Mouse (Mus musculus): ENCODE measurements around the gene Nr1i3. TPM values are rescaled to one million over a fixed set of nuclear protein-coding genes. Genes with fewer than 3 reads are reported as not detected.

Nr1i3 gene
- total RNA-seq, 1 experiment from 2014 or later = 12.4 TPM

DNA sequence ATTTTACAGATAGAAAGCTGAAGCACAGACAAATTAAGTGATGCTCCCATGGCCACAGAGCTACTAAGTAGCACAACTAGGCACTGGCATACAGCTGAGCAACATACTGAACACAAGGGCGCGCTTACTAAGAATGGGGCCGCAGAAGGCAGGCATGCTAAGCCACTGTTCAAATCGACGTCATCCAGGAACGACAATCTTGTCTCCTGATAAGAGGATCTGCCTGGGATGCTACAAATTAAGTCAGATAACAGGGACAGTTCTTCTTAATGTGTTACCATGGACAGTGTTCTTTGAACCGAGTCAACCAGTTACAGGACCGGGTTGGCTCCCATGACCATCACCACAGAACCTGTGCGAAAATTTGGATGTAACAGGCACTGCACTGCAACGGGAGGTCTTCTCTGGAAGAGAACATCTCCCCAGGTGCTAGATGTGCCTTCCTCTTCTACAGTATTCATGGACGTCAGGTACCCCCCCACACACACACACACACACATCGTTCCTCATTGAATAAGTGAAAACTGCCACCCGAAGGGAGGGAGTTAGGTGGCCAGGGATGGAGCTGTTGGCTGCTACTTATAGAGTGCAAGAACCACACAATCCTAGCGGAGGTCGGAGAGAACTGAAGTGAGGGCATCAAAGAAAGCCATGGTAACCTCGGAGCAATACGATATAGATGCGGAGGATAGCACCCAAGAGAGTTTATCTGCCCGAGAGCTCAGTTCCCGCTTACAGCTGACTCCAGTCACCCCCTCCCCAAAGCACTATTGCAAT lies 18.5 kb upstream of the Nr1i3 start:
- no peak for DNase-seq

DNA sequence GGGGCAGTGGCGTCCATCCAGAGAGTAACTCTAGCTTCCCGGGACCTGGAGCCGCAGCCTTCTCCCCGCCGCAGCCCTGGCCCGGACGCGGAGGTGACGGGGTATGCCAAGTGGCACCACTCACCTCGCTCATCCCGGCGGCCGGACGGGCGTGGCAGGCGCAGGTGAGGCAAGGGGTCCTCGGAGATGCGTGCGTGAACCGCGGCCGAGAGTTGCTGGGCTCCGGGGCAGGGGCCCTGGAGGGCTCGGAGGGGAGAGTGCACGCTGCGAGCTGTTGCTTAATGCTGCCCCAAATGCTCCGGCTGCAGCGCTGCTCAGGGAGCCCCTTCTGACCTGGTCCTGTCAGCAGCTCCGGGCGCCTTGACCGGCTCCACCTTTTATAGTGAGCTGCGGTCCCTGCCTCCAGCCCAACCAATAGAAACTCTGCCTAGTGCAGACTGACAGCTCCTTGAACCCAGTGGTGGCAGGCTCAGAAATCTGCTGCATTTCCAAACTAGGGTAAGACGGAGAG lies 17.8 kb upstream of the Nr1i3 start, which contains the start of gene Pcp4l1:
Gene Pcp4l1 (minus strand): TSS at position 382 of the 511 bp plus-strand sequence.
- peak; percentile 80 for DNase-seq

DNA sequence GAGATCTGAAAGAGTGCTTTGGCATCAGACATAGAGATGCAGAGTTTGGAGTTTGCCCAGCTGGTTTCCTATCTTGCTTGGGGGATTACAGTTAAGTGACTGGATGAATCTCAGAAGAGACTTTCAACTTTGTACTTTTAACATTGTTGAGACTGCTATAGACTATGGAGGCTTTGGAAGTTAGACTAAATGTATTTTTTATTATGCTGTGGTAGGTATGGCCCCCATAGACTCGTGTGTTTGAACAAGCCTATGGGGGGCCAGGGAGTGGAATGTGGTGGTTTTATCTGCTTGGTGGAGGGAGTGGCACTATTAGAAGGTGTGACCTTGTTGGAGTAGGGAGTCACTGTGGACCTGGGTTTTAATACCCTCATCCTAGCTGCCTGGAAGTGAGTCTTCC lies 14.2 kb upstream of the Nr1i3 start:
- no peak for DNase-seq

DNA sequence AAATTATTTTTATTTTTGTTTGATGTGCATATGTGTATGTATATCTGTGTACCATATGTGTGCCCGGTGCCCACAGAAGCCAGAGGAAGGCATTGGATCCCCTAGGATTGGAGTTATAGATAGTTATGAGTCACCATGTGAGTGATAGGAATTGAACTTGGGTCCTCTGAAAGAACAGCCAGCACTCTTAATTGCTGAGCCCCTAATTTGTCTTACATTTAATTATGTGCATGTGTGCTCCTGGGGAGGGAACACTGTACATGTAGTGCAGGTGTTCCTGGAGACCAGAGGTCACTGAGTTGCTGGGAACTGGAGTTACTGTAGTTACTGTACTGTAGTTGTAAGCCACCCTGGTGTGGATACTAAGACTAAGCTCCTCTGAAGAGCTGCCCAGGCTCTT lies 13.0 kb upstream of the Nr1i3 start:
- DNase-seq = no peak

DNA sequence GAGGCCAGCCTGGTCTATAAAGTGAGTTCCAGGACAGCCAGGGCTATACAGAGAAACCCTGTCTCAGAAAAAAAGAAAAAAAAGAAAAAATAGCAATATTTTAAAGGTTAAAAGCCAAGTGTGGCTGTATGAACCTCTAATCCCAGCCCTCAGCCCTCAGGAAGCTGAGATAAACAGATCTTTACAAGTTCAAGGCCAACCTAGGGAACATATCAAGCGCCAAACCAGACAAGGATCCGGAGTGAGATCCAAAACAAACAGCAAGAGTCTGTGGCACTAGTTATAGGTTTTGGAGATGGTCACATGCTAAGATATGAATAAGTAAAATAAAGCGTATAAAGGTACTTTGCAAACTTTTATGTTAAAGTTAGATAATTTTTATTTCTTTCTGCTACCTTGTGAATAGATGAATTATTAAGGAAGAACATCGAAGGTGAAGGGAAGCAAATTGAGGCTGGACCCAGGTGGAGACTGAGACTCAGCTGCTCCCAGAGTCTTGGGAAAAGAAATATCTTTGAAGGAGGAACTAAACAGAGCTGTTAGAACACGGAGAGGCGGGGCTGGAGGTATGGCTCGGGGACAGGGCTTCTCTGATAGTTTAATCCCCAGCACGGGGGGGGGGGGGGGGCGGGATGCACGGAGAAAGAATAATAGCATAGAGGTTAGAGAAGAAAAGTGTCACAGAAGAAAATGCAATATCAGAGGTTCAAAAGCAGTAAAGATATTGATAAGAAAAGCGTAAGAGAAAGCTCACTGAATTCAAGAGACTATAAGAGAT lies 10.1 kb upstream of the Nr1i3 start:
- no peak for DNase-seq

DNA sequence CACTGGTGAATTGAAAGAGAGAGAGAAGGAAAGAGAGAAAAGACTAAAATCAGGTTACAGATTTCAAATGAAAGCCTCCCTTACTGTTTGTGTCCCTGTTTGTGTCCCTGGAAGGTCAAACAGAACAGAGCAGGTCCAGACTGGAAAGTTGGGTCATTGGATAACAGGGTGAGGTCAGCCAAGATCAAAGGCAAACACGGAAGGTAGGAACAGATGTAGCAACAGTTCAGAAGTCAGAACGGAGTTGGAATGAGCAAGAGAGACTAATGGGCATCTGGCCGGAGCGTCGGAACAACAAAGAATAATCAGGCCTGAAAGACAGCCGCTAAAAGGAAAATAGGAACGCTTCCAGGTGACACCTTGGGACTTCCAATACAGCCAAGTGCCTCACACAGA lies 9.5 kb upstream of the Nr1i3 start:
- DNase-seq = no peak

DNA sequence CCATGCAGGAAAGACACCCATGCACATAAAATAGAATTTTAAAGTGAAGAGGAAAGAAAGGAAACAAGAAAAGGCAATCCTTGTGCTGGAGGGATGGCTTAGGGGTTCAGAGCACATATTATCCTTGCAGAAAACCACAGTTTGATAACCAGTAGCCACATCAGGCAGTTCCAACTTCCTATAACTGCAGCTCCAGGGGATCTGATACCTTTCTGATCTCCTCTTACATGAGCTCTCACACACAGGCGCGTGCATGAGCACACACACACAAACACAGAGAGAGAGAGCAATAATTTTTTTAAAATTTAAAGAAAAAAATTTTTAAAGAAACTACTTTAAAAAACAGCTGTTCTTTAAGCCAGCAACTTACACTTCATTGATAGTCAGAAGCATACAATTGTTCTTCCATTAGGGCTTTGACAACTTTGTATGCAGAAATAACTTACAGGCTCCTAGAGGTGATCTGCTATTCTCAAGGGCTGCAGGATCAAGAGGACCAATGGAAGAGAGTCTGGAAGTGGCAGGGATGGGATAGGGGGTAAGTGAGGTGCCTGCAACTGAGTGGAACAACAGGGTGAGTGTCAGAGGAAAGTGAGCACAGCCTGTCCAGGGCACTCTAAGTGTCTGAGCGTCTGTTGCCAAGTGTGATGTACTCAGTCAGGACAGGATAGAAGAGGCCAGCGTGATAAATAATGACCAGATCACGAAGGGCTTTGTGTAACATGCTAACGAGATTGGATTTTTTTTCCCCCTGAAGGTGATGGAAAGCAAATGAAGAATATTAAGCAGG lies 7.9 kb upstream of the Nr1i3 start:
- DNase-seq = no peak

DNA sequence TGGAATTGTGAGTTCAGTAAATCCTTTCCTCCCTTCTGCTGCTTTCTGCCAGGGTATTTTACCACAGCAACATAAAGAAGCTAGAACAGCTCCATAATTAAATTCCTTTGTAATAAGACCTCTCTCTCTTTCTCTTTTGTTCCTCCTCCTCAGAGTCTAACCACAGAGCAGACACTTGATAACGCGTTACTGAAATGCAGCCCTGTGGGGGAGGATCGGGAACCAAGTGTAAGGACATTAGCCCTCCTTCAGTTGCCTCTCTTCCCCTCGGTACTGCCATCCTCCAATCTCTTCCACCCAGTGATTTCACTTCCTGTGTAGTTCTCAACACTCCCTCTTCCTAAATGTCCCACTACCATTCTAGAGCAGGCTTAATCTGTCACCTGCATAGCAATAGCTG lies 4.4 kb upstream of the Nr1i3 start:
- DNase-seq = no peak

DNA sequence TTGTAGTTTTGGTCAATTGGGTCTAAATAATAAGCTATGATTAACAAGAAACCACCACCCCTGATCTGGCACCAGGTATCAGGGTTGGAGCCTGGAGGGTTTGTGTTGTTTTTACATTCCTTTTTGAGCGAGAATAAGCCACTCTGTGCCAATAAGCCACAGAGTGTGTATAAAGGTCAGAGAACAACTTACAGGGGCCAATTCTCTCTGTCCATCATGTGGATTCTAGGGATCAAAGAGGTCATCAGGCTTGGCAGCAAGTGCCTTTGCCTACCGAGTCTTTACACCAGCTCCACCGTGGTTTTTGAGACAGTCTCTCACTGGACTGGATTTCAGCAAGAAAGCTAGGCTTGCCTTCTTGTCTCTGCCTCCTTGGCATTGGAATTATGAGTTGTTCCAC lies 916 bp upstream of the Nr1i3 start:
- DNase-seq = no peak

DNA sequence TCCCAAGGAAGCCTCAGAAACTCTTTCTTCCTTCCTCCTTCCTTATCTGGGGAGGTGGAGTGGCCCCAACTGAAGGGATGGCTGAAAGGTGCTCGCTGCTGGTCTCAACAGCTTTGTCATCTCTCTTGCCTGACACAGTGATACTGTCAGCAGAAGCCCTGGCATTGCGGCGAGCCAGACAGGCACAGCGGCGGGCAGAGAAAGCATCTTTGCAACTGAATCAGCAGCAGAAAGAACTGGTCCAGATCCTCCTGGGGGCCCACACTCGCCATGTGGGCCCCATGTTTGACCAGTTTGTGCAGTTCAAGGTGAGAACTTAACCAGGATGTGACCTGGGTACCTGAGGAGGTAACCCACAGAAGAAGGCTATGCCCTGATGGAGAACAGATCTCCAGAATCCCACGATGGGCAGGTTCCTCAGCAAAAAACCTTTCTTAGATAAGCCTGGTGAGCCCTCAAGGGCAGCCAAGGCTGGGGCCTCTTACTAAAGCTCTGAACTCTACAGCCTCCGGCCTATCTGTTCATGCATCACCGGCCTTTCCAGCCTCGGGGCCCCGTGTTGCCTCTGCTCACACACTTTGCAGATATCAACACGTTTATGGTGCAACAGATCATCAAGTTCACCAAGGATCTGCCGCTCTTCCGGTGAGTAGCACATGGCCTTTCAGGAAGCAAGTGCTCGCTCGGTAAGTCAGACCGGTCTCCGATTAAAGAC lies 2.6 kb downstream of the Nr1i3 start:
- no peak for DNase-seq

DNA sequence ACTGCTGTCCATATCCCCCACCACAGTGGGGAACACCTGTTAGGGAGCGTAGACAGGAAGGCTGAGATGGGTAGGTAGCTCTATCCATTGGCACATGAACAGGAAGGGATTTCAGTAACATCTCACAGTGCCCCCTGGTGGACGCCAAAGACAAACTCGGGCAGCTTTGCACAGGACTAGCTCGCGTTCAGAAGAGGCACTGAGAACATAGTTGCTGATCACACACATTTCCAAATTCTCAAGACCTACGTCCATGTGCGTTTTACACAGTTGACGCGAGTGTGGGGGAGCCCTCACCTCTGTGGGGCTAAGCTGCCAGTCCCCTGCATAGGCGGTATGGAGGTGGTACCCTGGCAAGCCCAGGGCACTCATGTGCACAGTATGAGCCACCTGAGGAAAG lies 7.1 kb downstream of the Nr1i3 start:
- DNase-seq = peak; percentile 92

DNA sequence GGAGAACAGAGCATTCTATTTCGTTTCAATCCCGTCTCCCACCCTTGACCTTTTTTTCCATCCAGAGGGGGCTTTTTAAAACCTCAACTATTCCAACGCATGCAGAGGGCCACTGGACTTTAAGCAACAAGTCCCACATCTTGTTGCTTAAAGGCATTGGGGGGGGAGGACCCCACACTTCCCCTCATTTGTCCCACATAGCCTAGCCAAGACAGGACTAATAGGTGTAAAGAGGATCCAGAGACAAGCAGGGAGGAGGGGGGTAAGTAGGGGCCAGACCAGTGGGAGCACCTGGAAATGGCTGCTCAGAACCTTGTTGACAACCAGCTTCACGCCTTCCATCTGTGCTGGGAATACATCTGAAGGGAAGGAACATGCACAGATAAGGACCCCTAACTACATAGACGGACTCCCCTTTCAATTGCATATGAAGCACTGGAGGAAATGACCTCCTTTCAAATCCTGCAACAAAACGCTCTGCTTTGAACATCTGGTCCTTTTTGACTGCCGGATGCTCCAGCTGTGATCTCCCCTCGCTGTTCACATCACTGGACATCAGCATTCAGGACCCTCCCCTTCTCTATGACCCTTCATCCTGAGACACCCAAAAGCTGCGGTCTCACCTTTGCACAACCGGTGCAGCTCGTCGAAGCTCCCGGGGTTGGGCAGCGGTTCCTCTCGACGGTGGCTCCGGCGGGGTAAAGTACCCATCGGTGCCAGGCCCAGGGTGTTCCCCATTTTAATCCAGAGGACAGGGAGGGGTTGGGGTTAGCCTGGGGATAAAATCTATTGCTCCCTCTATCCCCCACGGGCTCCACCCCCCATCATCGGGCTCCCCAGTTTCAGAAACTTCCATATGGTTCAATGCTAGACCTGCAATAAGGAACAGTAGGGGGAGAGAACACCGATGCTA lies 7.8 kb downstream of the Nr1i3 start:
- no peak for DNase-seq

DNA sequence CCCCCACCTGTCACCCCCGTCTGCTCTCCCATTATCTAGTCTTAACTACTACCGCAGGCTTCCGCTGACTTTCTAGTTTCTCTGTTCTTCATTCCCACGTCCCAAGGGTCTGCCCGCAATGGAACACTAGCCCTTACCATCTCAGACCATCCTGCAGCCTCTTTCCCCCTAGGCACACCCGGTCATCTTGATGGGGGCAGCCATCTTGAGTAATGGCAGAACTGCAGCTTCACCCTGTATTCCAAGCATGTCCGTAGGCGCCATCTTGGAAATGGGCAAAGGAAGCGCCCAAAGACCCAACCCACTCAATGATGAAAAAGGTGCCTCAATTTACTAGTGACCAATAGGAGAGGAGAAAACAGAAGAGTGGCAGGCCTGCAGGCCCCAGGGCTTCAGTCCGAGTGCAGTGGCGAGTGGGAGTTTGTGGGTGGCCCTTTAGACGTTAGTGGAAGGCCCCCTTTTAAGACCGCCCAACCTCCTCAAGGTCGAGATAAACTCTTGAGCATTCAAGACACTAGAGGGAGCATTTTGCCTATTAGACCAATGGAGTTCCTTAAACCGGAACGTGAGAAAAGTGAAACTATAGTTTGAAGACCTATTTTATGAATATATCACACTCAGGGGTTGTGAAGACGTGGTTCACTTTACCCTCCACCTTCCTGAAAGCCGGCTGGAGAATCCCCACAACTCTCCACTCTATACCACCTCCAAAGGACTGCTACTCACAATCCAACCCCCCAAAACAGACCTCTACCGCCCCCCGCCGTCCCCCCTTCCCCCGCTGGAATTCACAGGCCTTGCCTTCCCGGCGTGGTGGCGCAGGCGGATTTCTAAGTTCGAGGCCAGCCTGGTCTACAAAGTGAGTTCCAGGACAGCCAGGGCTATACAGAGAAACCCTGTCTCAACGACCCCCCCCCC lies 8.7 kb downstream of the Nr1i3 start, which contains the start of gene Tomm40l:
Gene Tomm40l (minus strand): TSS at position 277 of the 918 bp plus-strand sequence.
- DNase-seq = peak; percentile 95

DNA sequence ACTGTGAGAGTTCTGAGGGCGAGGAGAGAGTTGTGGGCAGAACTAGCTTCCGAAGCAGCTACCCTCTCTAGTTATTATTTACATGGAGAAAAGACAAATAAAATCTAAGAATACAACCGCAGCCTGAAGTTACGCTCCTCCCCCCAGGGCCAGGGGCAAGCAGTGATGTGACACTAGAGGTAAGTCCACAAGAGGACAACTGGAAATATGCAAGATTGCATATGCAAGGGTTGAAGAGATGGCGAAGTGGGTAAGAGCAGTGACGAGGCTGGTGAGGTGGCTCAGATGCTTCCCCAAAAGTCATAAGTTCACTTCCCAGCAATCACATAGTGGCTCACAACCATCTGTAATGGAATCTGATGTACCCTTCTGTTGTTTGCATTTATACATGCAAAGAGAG lies 9.4 kb downstream of the Nr1i3 start:
- DNase-seq = no peak

DNA sequence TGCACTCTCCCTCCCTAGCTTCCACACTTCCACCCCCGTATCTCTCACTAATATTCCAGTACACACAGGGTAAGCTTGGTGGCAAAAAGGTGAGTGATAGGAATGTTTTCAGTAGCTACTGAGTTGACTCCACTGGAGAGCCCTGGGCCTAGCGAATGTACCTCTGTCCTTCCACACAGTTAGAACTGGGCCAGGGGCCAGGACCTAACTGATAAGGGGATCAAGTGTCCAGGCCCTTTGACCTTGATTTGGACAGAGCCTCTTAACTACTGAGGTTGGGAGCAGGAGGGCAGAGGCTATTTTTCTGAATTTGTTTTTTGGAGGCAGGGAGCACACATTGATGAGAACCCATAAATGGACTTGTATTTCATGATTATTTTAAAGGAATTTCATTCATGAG lies 10.0 kb downstream of the Nr1i3 start:
- DNase-seq = peak; percentile 78

DNA sequence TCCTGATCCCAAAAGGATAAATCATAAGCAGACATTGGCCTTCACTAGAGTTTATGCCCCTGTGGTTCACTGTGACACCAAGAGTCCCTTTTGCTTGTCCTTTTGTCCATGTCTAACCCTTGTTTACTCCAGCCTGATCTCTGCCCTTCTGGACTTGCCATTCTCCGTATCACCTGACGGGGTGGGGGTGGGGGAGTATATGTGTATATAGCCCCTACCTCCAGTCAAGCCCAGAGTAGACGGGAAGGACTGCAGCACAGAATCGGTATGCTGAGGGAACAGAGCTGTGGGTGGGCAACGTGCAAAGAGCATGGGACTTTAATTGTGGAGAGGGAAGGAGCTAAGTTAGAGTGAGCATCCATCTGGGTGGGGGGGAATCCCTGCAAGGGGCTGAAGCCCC lies 11.1 kb downstream of the Nr1i3 start, which contains the start of gene Apoa2:
Gene Apoa2 (plus strand): TSS at position 198 of the 400 bp plus-strand sequence.
- no peak for DNase-seq

DNA sequence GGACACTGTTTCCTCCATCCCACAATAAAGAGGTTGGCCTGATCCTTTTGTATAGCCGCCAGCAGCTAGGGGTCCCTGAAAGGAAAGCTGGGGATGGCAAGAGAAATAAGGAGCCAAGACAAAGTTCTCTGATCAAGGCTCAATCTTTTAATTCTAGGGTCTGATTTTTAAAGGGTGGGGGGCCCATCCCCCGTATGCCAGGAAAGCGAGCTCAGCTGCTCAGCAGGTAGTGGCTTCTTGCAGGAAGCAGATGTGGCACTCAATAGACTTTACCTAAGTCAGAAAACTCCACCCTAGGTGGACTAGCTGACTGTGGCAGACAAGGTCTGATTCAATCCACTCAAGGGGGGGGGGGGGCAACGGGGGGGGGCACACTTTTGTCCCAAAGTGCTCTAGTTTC lies 13.0 kb downstream of the Nr1i3 start:
- DNase-seq = no peak

DNA sequence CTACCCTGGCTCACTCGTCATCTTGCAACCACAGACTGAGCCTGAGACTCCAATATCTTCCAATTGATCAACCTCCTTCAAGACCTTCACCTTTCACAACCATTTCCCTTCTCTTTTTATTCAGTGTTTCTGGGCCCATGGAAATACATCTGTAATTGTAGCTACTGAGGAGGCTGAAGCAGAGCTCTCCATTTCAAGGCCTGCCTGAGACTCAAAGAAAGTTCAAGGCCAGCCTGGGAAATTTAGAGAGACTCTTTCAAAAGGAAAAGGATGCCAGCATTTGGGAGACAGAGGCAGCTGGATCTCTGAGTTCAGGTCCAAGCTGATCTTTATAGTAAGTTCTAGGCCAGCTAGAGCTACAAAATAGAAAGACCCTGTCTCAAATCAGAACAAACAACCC lies 14.1 kb downstream of the Nr1i3 start:
- no peak for DNase-seq

DNA sequence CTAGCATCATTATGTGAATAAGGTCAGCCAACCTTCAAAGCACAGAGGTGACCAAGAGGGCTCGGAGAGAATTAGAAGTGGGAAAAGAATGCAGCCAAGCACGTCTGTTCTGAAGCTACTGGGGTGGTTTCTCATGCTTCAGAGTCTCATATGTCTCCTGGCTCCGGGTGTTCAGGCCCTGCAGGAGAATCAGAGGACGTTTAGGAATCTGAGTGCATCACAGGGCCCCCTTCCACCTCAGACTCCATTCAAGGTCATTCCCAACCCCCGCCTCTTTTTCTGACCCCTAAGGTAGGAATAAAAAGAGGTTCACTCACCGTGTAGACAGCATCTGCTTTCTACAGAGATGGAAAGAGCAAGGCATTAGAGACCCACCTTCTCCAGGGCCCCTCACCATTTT lies 16.0 kb downstream of the Nr1i3 start:
- DNase-seq = no peak

DNA sequence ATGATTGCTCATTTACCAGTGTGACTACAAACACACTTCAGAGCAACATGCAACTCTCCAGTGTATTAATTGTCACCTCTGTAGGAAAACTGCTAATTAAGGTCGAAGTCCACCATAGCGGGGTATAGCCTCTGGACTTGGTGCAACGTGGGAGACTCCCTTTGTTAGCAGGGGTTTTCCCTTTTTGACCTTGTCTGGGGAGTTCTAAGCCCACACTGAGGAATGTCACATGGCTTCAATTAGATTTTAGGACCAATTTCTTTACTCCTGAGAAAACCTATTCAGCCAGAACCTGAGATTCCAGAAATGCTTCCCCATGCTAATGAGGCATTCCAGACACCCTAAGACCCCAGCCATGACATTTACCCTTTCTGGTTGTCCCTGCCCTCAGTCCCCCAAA lies 16.4 kb downstream of the Nr1i3 start:
- DNase-seq = no peak
